Mouse (Mus musculus) kidney, postnatal 36 days (tissue): ENCODE results near the gene Olfr351.

Experiments
- DNase-seq, 2 experiments: peaks; one replicate each; pipeline ENCODE4 v3.0.0; 2021 to 2022; ENCODE audit warnings: mixed read lengths in 2 of 2

Gene Olfr351

DNA sequence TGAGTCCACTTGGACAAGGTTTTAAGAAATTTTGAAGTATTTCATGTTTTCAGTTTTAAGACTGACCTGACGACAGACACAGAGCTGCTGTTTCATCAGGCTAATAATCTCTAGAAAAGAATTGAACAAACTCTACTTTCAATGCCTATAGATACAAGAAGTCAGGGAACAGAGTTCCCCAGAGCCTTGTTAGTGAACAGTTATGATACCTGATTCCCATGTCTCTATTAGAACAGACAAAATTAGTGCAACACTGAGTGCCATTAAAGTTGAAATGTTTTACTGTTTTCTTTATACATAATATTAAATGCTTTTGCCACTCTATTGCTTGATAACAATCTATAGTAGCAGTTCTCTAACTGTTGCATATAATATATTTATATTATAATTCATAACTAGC lies at the start of gene Olfr351:
TSS of gene Olfr351 (minus strand) at position 101 of the 400 bp plus-strand sequence.
- DNase-seq, result no peak

GRCm38 (mm10) chr2:36905380-36905779 lies 42.9 kb upstream of the Olfr351 start, which contains the start of gene Olfr354:
Gene Olfr354, plus strand, starts transcription at chr2:36905680.
- no peak for DNase-seq

- no peak for DNase-seq
Observed at GRCm38 (mm10) chr2:36897114-36897513, 34.7 kb upstream of the Olfr351 start.

GRCm38 (mm10) chr2:36892836-36893235 lies 30.4 kb upstream of the Olfr351 start, which contains the start of gene Olfr353:
Gene Olfr353, minus strand, starts transcription at chr2:36892936.
- DNase-seq, result no peak

GRCm38 (mm10) chr2:36868160-36868559 lies 5.7 kb upstream of the Olfr351 start, which contains the start of gene Olfr352:
Gene Olfr352, plus strand, starts transcription at chr2:36868460.
- DNase-seq, result no peak

DNA sequence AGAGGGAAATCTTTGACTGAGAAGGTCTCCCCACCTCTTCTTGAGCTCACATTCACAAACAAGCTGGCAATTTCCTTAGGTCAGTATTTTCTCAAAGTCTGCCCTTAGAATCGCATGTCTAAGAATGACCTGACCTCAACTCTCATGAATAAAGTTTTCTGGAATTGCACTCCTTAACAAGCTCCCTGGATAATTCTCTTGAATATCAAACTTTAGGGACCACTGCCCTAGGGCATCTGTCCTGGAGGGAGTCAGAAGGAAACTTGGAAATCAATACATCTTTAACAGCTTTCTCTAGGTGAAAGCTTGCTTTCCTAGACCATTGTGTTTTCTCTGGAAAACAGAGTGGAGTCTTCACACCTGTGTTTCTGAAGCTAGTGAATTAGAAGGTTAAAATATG lies 16.4 kb downstream of the Olfr351 start, which contains the start of gene Olfr350:
TSS of gene Olfr350 (plus strand) at position 301 of the 400 bp plus-strand sequence.
- no peak for DNase-seq

GRCm38 (mm10) chr2:36816932-36817331 lies 45.5 kb downstream of the Olfr351 start, which contains the start of gene Olfr3:
Gene Olfr3, minus strand, starts transcription at chr2:36817032.
- no peak for DNase-seq
